Mouse (Mus musculus) kidney, postnatal 14 days (tissue): ENCODE measurements at regions not wholly inside any gene's neighbourhood (a gene's known extent, or its start where the extent isn't known, plus 50 kb on each side); places are given as distances from the start of the nearest gene placed in this dataset.

ENCODE experiments used
- DNase-seq: peaks from one replicate; pipeline ENCODE4 v3.0.0; 2022; ENCODE audit warnings: mixed read lengths

GRCm38 (mm10) chr1:113823493-113823892, 1861.1 kb upstream of the Cntnap5a start:
- peak; percentile 2 for DNase-seq

- DNase-seq: no peak
Measured at GRCm38 (mm10) chr1:113852481-113852880, 1832.1 kb upstream of the Cntnap5a start.
